Mouse (Mus musculus): ENCODE results near the gene Zfp42.

The Zfp42 gene

DNA sequence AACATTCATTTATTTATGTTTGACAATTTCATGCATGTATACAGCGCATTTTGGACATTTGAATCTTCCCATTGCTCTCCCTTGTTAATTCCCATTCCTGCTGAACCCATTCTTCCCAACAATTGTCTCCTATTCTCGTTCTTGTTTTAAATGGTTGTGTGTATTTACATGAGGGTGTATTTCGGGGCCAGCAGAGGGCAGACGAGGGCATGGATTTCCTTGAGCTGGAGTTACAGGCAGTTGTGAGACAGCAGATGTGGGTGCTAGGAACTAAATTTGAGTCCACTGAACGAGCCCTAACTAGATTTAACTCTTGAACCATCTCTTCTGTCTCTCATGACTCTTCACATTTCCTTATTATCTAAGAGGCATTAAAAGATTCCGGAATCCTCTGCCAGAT lies 55.1 kb downstream of the Zfp42 start:
- no peak for DNase-seq (ENCODE audit: low spot score)

DNA sequence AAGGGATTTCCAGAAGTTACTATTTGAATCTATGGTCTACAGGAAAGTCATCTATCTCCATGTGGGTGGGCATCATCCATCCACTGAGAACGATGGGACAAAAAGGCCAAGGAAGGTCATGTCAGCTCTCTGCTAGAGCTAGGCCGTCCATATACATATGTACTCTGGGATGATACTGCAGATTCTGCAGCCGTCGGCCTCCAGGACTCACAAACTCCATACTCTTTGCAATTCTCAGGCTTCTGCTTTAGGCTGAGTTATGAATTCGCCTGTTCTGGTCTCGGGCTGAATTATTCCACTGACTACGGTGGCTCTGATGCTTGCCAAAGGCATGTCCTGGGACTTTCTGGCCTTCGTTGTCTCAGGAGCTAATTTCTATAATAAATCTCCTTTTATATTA lies 58.1 kb downstream of the Zfp42 start:
- no peak for DNase-seq (ENCODE audit: low spot score)

All from ovary, postnatal 10 days (tissue).